Mouse (Mus musculus) heart, adult 18-20 months (tissue): Measurements from ENCODE around the gene Olfr1204. TPM values are rescaled to one million over a fixed set of nuclear protein-coding genes. Genes with fewer than 3 reads are reported as not detected.

Experiments used
- DNase-seq, 2 experiments: peaks; one replicate each; pipeline ENCODE4 v3.0.0; 2021 to 2022; ENCODE audit warnings: mixed read lengths in 1 of 2
- long read RNA-seq, 2 experiments: library from polyadenylated mRNA; stranded (forward); transcript quantifications; one replicate each; pipeline ENCODE4 v2.0.0; 2021
- total RNA-seq, 2 experiments: library from RNA; stranded (reverse); gene quantifications; 2 replicates each; pipeline ENCODE4 v1.2.3; 2021

Gene Olfr1204
- total RNA-seq: not detected
- long read RNA-seq, experiment 1: 0 reads
- long read RNA-seq, experiment 2: 0 reads

DNA sequence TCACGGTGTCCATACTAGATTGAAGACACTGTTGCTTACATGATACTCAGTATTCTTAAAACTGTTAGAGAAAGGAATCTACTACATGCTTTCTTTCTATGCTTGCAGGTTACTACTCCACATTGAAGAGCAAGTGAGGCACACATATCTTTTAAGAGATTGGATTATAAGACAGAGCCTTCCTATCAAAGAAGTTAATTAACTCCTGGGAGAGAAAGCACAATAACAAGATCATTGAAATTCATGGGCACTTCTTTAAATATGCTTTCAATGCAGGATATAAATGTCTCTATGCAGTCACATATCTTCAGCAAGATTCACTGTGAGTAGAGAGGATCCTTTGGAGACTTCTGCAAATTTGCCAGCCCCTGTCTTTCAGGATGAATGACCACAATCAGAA, at the start of gene Olfr1204:
TSS of gene Olfr1204 (plus strand) at position 301 of the 400 bp plus-strand sequence.
- no peak for DNase-seq

DNA sequence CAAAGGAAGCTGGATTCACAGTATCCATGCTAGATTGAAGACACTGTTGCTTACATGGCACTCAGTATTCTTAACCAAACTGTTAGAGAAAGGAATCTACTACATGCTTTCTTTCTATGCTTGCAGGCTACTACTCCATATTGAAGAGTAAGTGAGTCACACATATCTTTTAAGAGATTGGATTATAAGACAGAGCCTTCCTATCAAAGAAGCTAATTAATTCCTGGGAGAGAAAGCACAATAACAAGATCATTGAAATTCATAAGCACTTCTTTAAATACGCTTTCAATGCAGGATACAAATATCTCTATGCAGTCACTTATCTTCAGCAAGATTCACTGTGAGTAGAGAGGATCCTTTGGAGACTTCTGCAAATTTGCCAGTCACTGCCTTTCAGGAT, 34.9 kb upstream of the Olfr1204 start, which contains the start of gene Olfr1202:
TSS of gene Olfr1202 (plus strand) at position 301 of the 400 bp plus-strand sequence.
- no peak for DNase-seq

GRCm38 (mm10) chr2:88829437-88829836, 19.7 kb upstream of the Olfr1204 start, which contains the start of gene Olfr1205:
TSS of gene Olfr1205 (plus strand) at chr2:88829737.
- DNase-seq: no peak

GRCm38 (mm10) chr2:88838477-88838876, 10.6 kb upstream of the Olfr1204 start:
- DNase-seq: no peak

DNA sequence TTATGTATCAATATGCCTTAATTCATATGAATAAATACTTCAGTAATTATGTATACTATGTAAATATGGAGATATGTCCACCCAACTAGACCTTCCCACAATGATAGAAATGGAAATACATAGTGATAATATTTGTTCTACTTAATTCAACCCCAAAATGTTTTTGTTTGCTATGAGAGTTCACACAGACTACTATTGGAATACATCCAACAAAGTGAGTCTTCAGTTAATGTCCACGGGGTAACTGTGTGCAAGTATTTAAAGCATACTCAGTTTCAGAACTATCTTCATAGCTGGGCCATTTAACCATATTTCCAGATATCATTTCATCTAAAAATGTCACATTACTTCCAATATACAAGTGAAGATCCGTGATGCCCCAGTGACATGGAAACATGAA, 13.8 kb downstream of the Olfr1204 start, which contains the start of gene Olfr1206:
TSS of gene Olfr1206 (plus strand) at position 301 of the 400 bp plus-strand sequence.
- no peak for DNase-seq

DNA sequence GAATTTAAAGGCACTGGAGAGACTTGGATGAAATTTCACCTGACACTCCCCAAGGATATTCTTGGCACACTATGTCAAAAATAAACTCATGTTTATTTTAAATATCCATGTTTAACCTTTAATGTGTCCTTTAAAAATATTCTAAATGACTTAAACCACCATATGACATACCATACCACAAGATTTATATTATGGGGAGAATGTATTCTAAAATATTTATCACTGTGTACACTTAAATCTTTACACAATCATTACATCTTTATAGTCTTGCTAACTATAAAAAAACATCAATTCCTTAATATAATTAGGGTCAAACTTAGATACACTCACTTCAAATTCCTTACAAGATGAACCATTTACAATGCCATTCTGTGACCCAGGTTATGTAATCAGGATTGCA, 53.1 kb downstream of the Olfr1204 start, which contains the start of gene Olfr1208:
TSS of gene Olfr1208 (minus strand) at position 101 of the 400 bp plus-strand sequence.
- no peak for DNase-seq

Other genes with a start within 250 kb of the Olfr1204 start
- not detected for gene Olfr1191-ps1, start 208.8 kb upstream of the Olfr1204 start, total RNA-seq
- gene Olfr1192-ps1, start 200.8 kb upstream of the Olfr1204 start, total RNA-seq: not detected
- not detected for gene Olfr1193, start 173.7 kb upstream of the Olfr1204 start, total RNA-seq
- gene Olfr1195, start 160.1 kb upstream of the Olfr1204 start, total RNA-seq: not detected
- not detected for gene Olfr1196, start 144.7 kb upstream of the Olfr1204 start, total RNA-seq
- gene Olfr1197, start 116.9 kb upstream of the Olfr1204 start, total RNA-seq: not detected
- gene Olfr1198, start 97.9 kb upstream of the Olfr1204 start, total RNA-seq: not detected
- gene Olfr1199, start 88.8 kb upstream of the Olfr1204 start, total RNA-seq: not detected
- gene Olfr1200, start 78.8 kb upstream of the Olfr1204 start, total RNA-seq: not detected
- not detected for gene Olfr1201, start 56.3 kb upstream of the Olfr1204 start, total RNA-seq
- not detected for gene Olfr1202, start 34.8 kb upstream of the Olfr1204 start, total RNA-seq
- gene Olfr1205, start 19.6 kb upstream of the Olfr1204 start, total RNA-seq: not detected
- not detected for gene Olfr1206, start 13.9 kb downstream of the Olfr1204 start, total RNA-seq
- not detected for gene Olfr1208, start 53.0 kb downstream of the Olfr1204 start, total RNA-seq
- not detected for gene Olfr1209, start 65.9 kb downstream of the Olfr1204 start, total RNA-seq
- gene Olfr1211, start 88.8 kb downstream of the Olfr1204 start, total RNA-seq: not detected
- gene Olfr1212, start 104.7 kb downstream of the Olfr1204 start, total RNA-seq: not detected
- gene Gm13762, start 131.0 kb downstream of the Olfr1204 start, total RNA-seq: not detected
- gene Olfr1214, start 143.4 kb downstream of the Olfr1204 start, total RNA-seq: not detected
- not detected for gene Olfr1215, start 157.7 kb downstream of the Olfr1204 start, total RNA-seq
- gene Olfr1216, start 169.0 kb downstream of the Olfr1204 start, total RNA-seq: not detected
- not detected for gene Olfr1217, start 182.8 kb downstream of the Olfr1204 start, total RNA-seq
- not detected for gene Olfr1218, start 211.9 kb downstream of the Olfr1204 start, total RNA-seq
- gene Olfr1219, start 234.2 kb downstream of the Olfr1204 start, total RNA-seq: not detected